Mouse (Mus musculus) left cerebral cortex, postnatal 10 days (tissue): ENCODE measurements at regions not wholly inside any gene's neighbourhood (a gene's known extent, or its start where the extent isn't known, plus 50 kb on each side); places are given as distances from the start of the nearest gene placed in this dataset.
A peak's percentile ranks its signal among the peaks of the same experiment; 100 is the strongest.

Experiments used
- DNase-seq, 2 experiments: peaks; one replicate each; pipeline ENCODE4 v3.0.0; 2021 to 2022; ENCODE audit warnings: low spot score in 2 of 2, mixed read lengths in 1 of 2; ENCODE audit errors: extremely low spot score in 1 of 2
- intact Hi-C: fragments of 180-260 bp; cut with DNase I; formaldehyde crosslinking; loops from one replicate; pipeline ENCODE4 v1.15.1; 2025

DNA sequence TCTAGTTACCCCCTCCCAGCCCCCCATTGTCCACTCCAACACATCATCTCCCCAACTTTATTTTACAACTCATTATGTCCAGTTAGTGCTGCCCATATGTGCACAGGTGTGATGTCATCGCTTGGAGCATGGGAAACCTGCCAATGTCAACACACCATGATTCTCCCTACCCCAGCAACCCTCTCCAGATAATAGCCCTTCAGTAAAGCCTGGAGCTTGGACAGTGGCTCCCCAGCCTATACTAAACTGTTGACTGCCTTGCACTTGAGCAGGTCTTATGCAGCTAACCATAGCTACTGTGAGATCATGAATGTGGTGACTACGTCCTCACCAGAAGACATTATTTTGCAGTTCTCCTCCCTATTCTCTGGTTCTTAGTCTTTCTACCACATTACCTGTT is 570.5 kb upstream of the Adamts9 start:
- intact Hi-C loops, result no loop called here
- DNase-seq, result no peak

DNA sequence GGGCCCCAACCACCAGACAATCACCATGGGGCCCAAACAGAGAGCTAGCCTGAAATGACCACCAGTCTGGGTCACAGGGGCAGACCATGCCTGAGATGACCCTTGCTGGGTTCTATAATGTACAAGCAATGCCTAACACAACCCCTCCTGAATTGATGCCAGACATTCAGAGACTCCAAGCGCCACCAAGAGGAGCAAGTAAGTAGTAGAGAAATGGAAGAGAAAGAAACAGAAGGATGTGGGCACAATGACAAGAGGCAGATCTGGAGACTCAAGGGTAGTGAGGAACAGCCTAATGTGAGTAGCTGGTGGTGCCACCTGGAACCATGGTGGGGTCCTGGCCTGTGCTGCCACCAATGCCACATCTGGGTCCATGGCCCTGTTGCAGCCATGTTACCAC is 566.6 kb upstream of the Adamts9 start:
- DNase-seq, result no peak

DNA sequence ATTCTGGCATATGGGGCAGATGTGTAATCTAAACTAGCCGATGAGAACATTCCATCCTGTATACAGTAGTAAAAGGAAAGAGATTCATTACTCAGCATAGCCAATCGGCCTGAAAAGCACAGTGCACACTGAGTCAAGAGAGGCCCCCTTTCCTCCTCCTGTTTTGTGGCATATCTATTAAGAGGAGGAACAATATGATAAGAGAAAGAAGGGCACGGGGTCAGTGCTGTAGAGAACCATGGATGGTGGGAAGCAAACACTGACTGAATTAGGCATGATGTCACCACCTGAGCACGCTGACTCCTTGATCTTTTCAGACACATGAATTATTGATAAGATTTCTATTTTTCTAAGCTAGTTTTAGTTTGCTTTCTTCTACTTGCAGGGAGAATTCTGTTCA is 554.5 kb upstream of the Adamts9 start:
- intact Hi-C loops, result no loop called here
- no peak for DNase-seq

More for the DNA sequence above, 566.6 kb upstream of the Adamts9 start:
- intact Hi-C loops, result no loop called here

DNA sequence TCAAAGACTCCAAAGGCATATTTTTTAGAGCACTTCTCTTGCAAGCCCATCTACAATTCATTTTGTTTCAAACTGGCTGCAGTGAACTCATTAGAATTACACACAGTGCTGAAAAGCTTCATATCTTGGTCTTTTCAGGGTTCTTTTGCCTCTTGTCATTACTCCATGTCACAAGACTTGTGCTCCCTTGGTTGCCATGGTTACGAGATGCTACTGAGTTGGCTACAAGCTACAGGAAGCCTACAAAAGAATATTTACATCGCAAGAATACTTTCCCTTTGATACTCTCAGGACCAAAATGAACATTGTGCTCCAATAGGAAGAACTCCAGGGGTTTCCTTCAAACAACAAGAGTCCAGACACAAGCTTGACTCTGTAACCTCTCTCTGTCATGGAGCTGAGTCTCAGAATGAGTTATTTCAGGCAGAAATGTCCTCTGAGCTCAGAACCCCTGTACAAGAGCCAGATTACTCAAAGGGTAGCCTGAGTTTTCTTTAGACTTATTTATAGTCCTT is 545.2 kb upstream of the Adamts9 start:
- peak; percentile 14 to 35 for DNase-seq
- intact Hi-C loops, result no loop called here

DNA sequence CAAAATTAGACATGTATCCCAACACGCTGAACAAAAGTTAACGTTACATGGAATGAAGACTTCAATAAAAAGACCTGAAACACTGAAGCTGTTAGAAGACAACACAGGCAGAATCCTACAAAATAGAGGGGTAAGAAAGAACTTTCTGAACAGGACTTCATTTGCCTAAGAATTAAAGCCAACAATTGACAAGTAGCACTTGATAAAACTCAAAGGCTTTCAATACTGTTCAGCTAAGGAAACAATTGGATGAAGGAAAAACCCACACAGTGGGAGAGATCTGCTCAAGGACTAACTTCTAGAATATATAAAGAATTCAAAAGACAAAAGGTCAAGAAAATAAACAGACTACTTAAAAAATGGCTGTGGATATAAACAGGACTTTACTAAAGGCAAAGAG is 535.2 kb upstream of the Adamts9 start:
- intact Hi-C loops, result no loop called here
- no peak for DNase-seq

DNA sequence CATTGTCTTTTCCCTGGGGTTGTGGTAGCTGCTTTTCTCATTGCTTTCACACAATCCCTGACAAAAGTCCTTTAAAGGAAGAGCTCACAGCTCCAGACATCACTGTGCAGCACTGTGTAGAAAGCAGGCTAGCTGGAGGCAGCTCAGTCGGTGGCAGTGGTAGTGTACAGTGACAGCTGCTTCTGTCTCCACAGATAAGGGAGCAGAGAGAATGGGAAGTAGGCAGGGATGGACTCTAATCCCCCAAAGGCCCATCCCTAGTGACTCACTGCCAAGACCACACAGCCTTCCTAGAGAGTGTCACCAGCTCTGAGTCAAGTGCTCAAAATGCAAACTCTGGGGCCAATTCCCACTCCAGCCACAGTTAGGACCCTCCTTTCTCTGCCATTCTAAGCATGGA is 531.7 kb upstream of the Adamts9 start:
- intact Hi-C loops, result no loop called here
- no peak for DNase-seq

DNA sequence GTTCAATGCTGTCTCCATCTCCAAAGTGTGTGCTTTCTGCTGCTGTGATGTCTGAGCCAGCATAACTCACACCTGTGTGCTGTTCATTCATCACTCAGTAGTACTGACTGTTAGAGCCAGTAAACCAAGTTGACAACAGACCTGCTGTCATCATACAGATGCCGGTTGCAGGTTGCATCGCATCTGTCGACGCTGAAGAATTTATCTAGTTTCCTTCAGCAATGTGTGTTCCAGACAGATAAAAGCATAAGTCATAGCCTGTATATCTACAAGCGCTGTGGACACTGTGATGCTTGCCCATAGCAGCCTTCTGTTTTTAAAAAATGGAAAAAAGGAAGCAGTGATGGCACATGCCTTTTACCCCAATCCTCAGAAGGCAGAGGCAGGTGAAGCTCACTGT is 524.6 kb upstream of the Adamts9 start:
- DNase-seq, result no peak
- intact Hi-C loops, result no loop called here

DNA sequence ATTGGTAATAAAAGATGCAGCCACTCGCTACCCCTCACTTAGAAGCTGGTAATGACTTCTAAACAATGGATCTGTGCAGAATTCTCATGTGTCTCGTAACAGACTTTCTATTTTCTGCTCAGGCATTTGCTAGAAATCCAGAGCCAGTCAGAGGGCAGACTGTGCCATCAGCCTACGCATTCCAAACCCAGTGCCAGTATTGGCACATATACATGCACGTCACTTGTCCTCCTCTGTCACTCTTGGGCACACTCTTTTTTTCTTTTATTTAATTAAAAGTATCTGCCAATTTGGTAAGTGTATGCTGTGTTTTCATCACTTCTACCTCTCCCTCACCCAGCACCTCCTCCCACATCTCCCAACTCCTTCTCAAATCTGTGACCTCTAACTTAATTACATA is 519.6 kb upstream of the Adamts9 start:
- intact Hi-C loops, result no loop called here
- DNase-seq, result no peak

DNA sequence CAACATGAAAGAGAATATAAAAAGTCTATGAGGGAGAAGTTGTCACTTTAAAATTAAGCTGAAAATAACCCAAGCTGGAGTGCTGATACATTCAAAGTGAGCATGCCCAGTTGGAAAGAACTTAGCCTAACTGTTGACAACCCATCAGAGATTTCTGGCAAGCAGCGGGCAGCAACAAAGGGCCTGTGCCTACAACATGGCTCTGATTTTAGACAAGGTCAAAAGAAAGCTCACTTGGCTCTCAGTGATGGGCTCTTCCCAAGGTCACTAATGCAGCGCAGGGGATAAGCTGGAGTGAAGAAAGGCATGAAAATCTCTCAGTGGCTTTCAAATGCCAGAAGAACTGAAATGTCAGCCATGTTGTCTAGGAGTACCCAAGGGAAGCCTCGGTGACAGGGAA is 518.1 kb upstream of the Adamts9 start:
- no peak for DNase-seq
- intact Hi-C loops, result no loop called here

DNA sequence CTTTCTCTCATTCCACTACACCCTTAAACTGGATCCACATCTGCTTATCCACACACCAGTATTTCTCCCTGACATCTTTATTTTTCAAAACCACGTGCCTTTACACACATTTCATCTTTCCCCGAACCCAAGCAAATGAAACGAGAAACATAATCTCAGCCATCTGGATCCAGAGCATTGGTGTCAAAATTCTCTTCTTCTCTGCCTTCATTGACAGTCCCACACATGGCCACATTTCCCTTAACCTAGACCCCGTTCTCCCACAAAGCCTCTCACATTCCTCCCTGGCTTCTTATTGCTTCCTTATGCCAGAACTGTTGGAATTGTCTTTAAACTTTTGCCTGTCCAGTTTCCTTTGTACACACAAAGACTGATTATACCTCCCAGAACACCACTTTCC is 514.3 kb upstream of the Adamts9 start:
- intact Hi-C loops, result no loop called here
- DNase-seq, result no peak

DNA sequence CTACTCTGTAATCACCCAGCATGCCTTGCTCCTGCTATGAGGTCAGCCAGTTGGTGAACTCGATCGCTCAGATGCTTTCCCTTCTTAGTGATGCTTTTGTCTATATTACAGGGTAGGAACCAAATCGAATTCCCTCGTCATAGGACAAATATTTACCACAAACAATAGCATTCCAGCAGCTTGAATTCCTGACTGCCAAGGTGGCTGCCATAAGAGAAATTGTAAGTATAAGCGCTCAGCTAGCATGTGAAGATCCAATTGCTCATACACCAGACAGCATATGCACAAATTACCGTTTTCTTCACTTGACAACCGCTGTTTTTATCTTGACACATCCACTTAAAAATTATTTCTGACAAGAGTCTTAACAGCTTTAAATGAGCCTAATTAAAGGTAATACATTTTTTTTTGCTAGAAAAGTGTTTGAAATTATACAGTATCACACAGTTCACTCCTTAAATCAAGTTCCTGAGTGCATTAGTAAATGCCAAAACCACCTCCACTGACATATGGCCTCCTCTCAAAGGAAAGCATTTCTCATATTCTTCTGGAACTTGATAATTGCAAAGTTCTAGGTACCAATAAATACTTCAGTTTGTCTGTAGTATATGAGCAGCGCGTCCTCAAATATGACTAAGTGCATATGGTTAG is 513.2 kb upstream of the Adamts9 start:
- intact Hi-C loops, result no loop called here

DNA sequence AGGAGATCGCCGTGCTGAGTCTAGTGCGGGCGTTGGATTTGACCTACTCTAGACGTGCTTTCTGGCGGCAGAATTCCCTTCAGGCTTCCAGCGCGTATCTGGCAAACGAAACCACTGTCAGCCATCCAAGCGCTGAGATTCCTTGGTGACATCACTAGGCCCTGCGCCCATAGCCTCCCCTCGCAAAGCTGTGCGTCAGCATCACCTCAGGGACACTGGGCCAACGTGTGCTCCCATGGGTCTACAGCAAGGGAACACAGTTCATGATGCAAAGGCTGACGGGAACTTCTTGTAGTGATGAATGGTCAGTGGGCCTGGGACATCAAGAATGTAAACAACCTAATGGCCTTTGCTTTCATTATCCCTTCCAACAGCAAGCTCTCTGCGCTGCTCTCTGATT is 502.3 kb upstream of the Adamts9 start:
- intact Hi-C loops, result loop anchor here (5.0 kb wide), 1 partner anchor 658 kb away; no protein-coding TSS in a partner anchor

More for the DNA sequence above, 513.2 kb upstream of the Adamts9 start:
- no peak for DNase-seq

DNA sequence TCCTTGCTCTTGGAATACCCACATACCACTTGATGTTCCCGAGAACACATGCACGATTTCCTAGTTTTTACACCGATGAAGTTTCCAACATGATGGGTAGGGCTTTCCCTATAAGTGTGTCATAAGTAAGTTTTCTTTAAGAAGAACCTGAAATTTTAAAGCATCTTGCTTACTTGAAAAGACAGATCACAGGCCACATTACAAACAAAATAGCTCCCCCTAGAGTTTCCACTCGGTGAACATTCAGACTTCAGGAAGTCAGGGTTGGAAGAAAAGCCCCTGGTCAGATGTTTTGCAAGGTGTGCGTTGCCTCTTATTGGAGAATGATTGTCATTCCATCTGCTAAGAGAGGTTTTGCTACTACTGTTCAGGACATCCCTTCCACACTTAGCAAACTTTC is 501.8 kb upstream of the Adamts9 start:
- peak in 1 of 2 experiments; percentile 18 for DNase-seq
- intact Hi-C loops, result loop anchor here (5.0 kb wide), 1 partner anchor 658 kb away; no protein-coding TSS in a partner anchor

More for the DNA sequence above, 502.3 kb upstream of the Adamts9 start:
- DNase-seq, result peak in 1 of 2 experiments; percentile 23

DNA sequence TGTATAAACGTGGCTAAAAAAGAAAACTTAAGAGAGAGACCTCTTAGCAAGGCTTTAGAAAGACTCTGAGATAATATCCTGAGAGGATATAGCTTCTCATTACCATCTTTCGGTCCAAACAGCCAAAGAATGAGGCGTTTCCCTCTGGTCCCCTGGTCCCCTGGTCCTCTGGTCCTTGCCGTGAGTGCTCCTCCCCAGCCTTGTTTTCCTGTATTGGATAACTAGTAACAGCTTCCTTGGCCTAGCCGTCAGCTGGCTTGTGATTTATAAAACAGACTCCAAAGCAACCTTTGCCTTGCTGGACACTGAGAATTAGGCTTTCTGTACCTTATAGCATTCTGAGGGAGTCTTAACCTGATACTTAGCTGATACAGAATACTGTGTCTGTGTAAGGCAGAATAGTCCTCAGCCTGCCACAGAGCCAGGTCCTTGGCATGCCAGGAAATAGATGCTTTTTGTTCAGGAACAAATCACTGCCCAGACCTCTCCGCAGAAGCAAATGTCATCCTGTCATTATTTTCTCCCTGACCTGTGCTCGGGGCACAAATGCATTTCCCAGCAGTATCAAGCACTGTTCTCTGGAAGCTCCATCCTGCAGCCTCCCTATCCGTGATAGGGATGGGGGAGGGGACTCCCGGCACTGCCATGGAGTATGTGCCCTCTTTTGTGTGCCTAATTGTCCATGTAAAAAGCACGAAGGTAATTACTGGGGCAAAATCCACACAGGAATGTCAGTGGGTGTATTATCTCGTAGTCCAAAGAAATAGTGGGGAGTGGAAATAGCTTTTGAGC is 500.7 kb upstream of the Adamts9 start:
- no peak for DNase-seq
- intact Hi-C loops, result loop anchor here (5.0 kb wide), 1 partner anchor 502 kb away; the partner anchor contains the start of gene Adamts9

DNA sequence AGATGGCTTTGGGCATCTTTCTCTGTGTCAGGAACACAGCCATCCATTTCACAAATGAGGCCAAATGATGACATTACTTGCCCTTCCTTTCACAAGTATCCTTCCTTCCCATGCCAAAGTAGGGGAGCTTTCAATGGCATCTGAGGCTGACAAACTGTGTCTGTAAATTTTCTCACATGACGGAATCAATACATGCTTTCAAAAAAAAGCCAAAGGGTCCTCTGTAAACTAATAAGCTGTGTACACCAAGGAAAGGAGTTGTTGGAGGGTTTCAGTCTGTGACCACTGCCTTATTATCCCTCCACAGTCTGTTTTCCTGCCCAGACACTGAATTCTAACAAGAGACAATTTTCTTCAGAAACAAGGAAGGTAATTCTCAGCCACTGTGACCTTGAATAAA is 490.2 kb upstream of the Adamts9 start:
- intact Hi-C loops, result no loop called here
- no peak for DNase-seq

DNA sequence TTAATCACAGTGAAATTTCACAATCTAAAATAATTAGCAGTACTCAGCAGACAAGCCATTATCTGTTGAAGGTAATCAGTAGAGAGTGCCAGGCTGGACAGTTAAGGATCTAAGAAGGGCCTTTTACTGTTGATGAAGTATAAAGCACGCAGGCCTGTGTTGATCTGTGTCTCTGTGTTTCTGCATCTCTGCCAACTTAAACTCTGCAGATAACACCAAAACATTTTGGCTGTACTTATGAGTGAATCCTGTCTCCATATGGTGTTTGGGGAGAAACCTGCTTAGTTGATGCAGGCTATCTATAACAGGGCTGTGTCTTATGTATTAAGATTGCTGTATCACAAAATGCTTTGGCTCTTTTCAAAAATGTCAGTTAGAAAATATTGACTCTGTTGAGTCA is 482.8 kb upstream of the Adamts9 start:
- intact Hi-C loops, result no loop called here
- no peak for DNase-seq

DNA sequence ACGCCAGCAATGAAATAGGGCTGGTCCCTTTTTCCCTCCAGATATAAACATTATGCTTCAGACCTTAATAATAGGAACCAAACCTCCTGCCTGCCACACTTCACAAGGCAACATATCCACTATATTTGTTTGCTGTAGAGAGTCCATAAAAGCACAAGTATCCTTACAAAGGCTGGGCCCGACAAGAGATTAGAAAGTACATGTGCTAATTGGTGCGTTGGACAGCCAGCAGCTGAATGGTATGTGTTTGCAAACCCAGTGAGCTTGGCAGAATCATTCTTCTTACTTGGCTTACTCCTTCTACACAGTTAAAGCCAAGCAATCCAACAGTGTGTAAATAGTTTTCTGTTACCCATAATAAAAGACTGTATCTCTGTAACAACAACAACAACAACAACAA is 479.6 kb upstream of the Adamts9 start:
- no peak for DNase-seq

DNA sequence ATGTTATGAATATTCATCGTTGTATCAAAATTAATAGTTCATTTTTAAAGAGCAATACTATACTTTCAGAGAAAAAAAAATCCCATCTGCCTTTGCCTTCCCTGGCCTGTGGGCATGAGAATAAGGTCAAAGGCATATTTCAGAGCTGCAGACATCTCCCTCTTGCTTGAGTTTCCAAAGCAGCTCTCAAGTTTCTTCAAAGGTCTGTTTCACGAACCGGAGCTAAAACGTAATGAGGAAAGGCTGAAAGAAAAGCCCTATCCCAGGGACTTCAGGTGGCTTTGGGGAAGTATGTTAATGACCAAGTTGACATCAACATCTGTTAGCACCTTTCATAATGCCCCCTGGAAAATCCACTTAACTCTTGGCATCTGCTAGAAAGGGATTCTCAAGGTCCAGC is 479.0 kb upstream of the Adamts9 start:
- intact Hi-C loops, result no loop called here

More for the DNA sequence above, 479.6 kb upstream of the Adamts9 start:
- intact Hi-C loops, result no loop called here

DNA sequence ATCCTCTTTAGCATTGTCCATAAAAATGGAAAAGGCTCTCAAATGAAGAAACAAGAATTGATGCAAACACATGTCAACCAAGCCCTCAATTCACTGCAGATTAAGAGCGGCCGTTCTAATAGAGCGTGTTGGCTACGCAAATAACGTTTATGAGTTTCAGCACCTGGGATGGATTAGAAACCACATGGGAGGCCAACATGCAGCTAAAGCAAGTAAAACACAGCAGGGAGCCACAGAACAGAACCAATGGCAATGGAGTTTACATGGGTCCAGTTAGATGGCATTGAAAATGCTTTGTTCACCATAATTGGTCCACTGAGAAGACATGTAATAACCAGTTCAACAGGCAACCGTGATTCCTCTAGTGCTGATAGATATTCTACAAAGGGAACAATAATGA is 474.3 kb upstream of the Adamts9 start:
- intact Hi-C loops, result no loop called here

More for the DNA sequence above, 479.0 kb upstream of the Adamts9 start:
- DNase-seq, result no peak

DNA sequence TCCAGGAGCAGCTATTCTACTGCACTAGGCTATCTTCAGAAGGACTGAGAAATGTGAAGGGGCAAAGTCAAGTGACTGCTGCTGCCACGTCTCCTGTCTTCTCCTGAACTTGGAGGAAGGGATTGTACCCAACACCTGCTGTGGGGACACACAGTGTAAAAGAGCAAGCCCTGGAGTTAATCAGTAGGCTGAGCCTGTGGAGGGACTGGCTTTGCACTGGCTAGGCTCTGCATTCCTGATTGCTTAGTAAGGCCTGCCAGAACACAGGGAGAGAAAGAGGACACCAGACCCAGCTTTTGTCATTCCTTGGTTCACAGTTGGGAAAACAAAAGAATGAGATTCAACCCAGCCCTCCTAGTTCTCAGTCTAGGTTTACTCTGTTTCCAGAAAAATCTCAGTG is 472.7 kb upstream of the Adamts9 start:
- no peak for DNase-seq
- intact Hi-C loops, result no loop called here

More for the DNA sequence above, 474.3 kb upstream of the Adamts9 start:
- no peak for DNase-seq
